In the genomic region with DNA sequence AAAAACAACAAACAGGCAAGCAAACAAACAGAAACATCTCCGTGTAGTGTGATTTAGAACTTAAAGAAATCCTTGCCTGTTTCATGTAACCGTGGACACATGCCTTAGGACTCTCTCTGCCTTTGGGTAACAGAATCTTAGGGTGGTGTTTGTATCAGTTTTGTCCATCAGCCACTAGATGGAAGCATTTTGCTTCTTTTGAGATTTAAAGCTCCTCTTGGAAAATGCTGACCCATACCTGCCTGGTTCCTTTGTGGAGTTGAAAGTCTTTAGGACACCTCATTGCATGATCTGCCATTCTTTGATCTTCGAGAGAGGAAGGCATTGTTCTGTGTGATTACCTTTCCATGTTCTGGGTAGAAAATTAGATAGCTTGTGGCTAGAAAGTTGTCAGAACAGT, we compare ENCODE assay signal across 10 mouse cellular contexts. TPM values are rescaled to one million over a fixed set of nuclear protein-coding genes. Genes with fewer than 3 reads are reported as not detected.
DNase-seq lines count a peak whose midpoint lies in the region; ATAC-seq and TF ChIP-seq lines count a peak whose summit lies in the region.
"Had no signal": no experiment of that assay in that cellular context is flagged by ENCODE, and none has a peak within 500 bp of the region (broad histone marks: within the 10 kb centered on the region; RNA-seq: fewer than 3 reads in every experiment).

No protein-coding gene starts in this region.

- H3K36me3 ChIP-seq in liver, postnatal 0 days (replicated peaks; ENCODE audit: insufficient read depth, low read length) = no peaks in the 10 kb centered on the region
- no peaks in the 10 kb centered on the region for H3K36me3 ChIP-seq in forebrain, embryonic 16.5 days (ENCODE audit: control insufficient read depth, insufficient read depth)

- H3K4me2 ChIP-seq in liver, postnatal 0 days (ENCODE audit: low read depth, low read length) = no peak overlapping the region
- H3K4me2 ChIP-seq in forebrain, embryonic 16.5 days (ENCODE audit: low read length) = no peak overlapping the region

- no peak overlapping the region for H3K9ac ChIP-seq in liver, postnatal 0 days (replicated peaks)
- H3K9ac ChIP-seq in forebrain, embryonic 16.5 days (replicated peaks; ENCODE audit: low read depth, low read length) = no peak overlapping the region

- 14% methylated on average over 3 of the region's 3 CpGs for WGBS in liver, postnatal 0 days (ENCODE audit: insufficient replicate concordance)
- 22% methylated on average over 3 of the region's 3 CpGs for WGBS in forebrain, embryonic 16.5 days

- H3K4me1 ChIP-seq in liver, postnatal 0 days (ENCODE audit: insufficient read depth) = no peaks in the 10 kb centered on the region
- no peaks in the 10 kb centered on the region for H3K4me1 ChIP-seq in forebrain, embryonic 16.5 days (replicated peaks; ENCODE audit: control insufficient read depth, insufficient read depth, low read length)

- no peak overlapping the region for H3K27ac ChIP-seq in liver, postnatal 0 days (ENCODE audit: low read depth)
- no peak overlapping the region for H3K27ac ChIP-seq in forebrain, embryonic 16.5 days (ENCODE audit: low read length)

- ATAC-seq in liver, postnatal 0 days = no peak
- ATAC-seq in forebrain, embryonic 16.5 days = peak; percentile 78

- no peaks in the 10 kb centered on the region for H3K9me3 ChIP-seq in liver, postnatal 0 days (ENCODE audit: low read length)
- H3K9me3 ChIP-seq in forebrain, embryonic 16.5 days (ENCODE audit: control insufficient read depth, low read length) = no peaks in the 10 kb centered on the region

- peak; percentile 66 for TF ChIP-seq CTCF in liver, postnatal 0 days (IDR thresholded peaks at IDR 0.05; ENCODE audit: low read depth)

- TF ChIP-seq EP300 in liver, postnatal 0 days (IDR thresholded peaks at IDR 0.05; ENCODE audit: low read depth) = no peak

- no peaks in the 10 kb centered on the region for H3K27me3 ChIP-seq in liver, postnatal 0 days (ENCODE audit: insufficient read depth, low read length)
- H3K27me3 ChIP-seq in forebrain, embryonic 16.5 days (replicated peaks; ENCODE audit: control insufficient read depth, insufficient read depth, low read length) = no peaks in the 10 kb centered on the region

- peak; percentile 11 for DNase-seq in cerebellum, adult 9-10 months
- DNase-seq in cerebellum, adult 18-20 months = no peak
- DNase-seq in liver, postnatal 0 days = no peak
- DNase-seq in liver = no peak
- peak; percentile 16 for DNase-seq in naive thymus-derived CD4-positive, alpha-beta T cell, adult 2 months (ENCODE audit: low read depth)
- no peak for DNase-seq in urinary bladder, postnatal 4 days (ENCODE audit: low spot score in 2 of 2)
- no peak for DNase-seq in adrenal gland, adult 2 months

- no peak overlapping the region for H3K4me3 ChIP-seq in liver, postnatal 0 days (ENCODE audit: low read depth, low read length)
- H3K4me3 ChIP-seq in forebrain, embryonic 16.5 days (replicated peaks; ENCODE audit: low read length) = no peak overlapping the region
- H3K4me3 ChIP-seq: erythroblast, embryonic 14.5 days had no signal

RNA-seq across cellular contexts. Expression of a gene that starts 32.3 kb away (rescaled TPM):
- polyA plus RNA-seq in liver, postnatal 0 days (2015; fragmentation: Nextera tagmentation; extraction: Ambion mirVana) = 0.12 TPM in 1 of 2 replicates, not detected in the other
- 1.1 and 1.2 TPM in 2 replicates for polyA plus RNA-seq in forebrain, embryonic 16.5 days (2015; fragmentation: Nextera tagmentation; extraction: Ambion mirVana)
- total RNA-seq in adrenal gland, adult 2 months (2021) = 10 to 100 TPM; 17.4 to 29.9 TPM
- 3.8 and 4.4 TPM in 2 replicates for polyA plus RNA-seq in adrenal gland, adult 2 months (2012; rRNA removed)
- polyA plus RNA-seq: erythroblast, embryonic 14.5 days; lung, embryonic 16.5 days had no signal

Comparison
In these comparisons a context has a peak if more than half of its experiments do, and no peak if none do; other contexts are left out.
1. DNase-seq: peak in cerebellum, adult 9-10 months (single experiment) and naive thymus-derived CD4-positive, alpha-beta T cell, adult 2 months (single experiment); none in cerebellum, adult 18-20 months (0 of 2), liver, postnatal 0 days (single experiment), liver (single experiment), urinary bladder, postnatal 4 days (0 of 2) and adrenal gland, adult 2 months (single experiment).